In the genomic region with DNA sequence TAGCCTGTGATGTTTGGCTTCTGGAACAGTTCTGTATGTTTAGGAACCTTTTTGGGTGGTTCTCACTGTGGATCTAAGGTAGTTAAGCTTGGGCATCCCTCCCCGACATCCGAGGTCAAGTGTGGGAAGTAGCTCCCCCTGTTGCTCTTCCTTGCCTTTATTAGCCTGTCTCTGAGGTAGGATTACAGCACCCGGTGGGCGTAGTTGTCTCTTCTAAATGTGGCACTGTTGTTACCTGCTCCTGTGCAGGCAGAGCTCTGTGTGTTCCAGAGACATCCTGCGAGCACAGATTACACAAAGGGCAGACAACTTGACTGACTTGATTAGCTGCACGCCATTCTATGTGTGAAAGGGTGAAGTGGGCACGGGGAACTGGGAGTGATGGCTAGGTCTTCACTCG, we compare ENCODE assay signal across 18 mouse cellular contexts.
"Had no signal": no experiment of that assay in that cellular context is flagged by ENCODE, and none has a peak within 500 bp of the region (broad histone marks: within the 10 kb centered on the region; RNA-seq: fewer than 3 reads in every experiment).

No protein-coding gene starts in this region.

- H3K27ac ChIP-seq: liver, embryonic 15.5 days; lung, embryonic 15.5 days; macrophage; midbrain, embryonic 13.5 days; midbrain, embryonic 15.5 days; neural tube, embryonic 12.5 days had no signal

- H3K9me3 ChIP-seq: liver, embryonic 15.5 days; lung, embryonic 15.5 days; midbrain, embryonic 15.5 days; neural tube, embryonic 12.5 days had no signal

- H3K4me1 ChIP-seq: liver, embryonic 15.5 days; lung, embryonic 15.5 days; megakaryocyte, embryonic 14.5 days; midbrain, embryonic 13.5 days; midbrain, embryonic 15.5 days had no signal

- H3K27me3 ChIP-seq: liver, embryonic 15.5 days; lung, embryonic 15.5 days; megakaryocyte, embryonic 14.5 days; midbrain, embryonic 13.5 days; midbrain, embryonic 15.5 days; neural tube, embryonic 12.5 days had no signal

- H3K4me3 ChIP-seq: liver, embryonic 15.5 days; lung, embryonic 15.5 days; megakaryocyte, embryonic 14.5 days; midbrain, embryonic 13.5 days; midbrain, embryonic 15.5 days; neural tube, embryonic 12.5 days had no signal

- DNase-seq: liver, postnatal 0 days; lung, adult 2 months; lung, postnatal 14 days; lung, postnatal 36 days; retina, postnatal 1 day; right cerebral cortex, postnatal 25 days; right cerebral cortex, postnatal 4 days; spleen, adult 18-20 months; thymus, adult 18-20 months; thymus, postnatal 14 days; thymus, postnatal 36 days had no signal

- H3K36me3 ChIP-seq: liver, embryonic 15.5 days; lung, embryonic 15.5 days; midbrain, embryonic 13.5 days; midbrain, embryonic 15.5 days; neural tube, embryonic 12.5 days had no signal
